Mouse (Mus musculus) kidney, postnatal 10 days (tissue): ENCODE measurements around the gene Tnip2.

Experiments
- DNase-seq: peaks from one replicate; pipeline ENCODE4 v3.0.0; 2021; ENCODE audit warnings: mixed read lengths

Gene Tnip2

DNA sequence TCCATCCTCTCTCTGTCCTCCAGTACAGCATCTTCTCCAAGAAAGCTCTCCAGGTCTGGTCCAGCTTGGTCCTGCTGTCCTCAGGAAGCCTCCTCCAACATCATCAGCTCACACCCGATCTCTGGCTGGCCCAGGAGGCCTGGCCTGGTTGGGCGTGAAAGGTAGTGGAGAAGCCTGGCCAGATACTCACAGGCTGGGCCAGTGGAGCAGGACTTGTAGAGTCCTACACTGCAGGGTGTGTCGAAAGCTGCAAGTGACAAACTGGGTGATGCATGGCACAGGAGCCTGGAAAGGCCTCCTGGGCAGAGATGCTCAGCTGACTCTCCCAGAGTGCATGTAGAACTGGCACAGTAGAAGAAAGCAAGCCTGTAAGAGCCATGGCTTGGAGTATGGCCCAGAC, 7.5 kb upstream of the Tnip2 start:
- DNase-seq = no peak

GRCm38 (mm10) chr5:34520458-34521209, 6.8 kb upstream of the Tnip2 start:
- DNase-seq = no peak

DNA sequence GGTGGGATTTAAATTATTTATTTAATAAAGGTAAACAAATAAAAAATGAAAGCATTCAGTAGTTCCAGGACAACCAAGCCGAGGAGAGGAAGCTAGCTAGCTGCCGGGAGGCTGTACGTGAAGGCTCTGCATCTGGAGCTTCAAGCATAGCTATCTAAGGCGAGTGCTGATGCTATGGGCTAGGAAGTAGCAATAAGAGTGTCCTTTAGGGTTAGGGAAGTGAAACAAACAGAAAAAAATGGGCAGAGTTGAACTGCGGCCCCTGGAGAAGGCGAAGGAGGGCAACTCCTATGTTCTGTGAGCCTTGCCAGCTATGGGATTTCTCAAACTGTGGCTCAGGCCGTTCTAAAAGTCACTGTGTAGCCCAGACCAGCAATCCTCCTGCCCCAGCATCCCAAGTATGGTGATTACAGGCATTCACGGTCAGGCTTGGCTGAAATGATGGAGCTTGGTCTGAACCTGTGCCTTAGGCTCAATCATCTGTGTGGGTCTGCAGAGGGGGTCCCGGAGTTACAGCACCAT, 5.7 kb upstream of the Tnip2 start:
- DNase-seq = no peak

DNA sequence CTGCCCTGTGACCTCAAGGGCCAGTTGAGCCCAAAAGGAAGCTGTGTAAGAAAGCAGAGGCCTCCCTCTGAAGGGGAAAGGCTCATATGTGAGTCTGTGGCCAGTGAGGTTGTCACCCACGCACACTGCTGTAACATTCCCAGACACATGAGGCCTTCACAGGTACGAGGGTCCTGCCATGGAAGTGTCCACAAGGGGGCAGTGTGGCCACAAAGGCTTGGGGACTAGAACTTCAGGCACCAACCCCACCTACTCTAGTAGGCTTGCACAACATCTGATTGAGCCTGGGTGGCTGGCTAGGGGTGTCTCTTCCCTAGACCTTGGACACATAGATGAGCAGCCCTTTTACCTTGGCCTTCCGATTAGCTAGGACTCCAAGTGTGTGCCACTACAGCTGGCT, 4.1 kb upstream of the Tnip2 start:
- peak; percentile 91 for DNase-seq

GRCm38 (mm10) chr5:34515096-34515495, 1.3 kb upstream of the Tnip2 start:
- no peak for DNase-seq

- DNase-seq = no peak
Measured at GRCm38 (mm10) chr5:34514218-34514566, 401 bp upstream of the Tnip2 start.

- DNase-seq = no peak
Measured at GRCm38 (mm10) chr5:34512486-34512885, 1.3 kb downstream of the Tnip2 start.

DNA sequence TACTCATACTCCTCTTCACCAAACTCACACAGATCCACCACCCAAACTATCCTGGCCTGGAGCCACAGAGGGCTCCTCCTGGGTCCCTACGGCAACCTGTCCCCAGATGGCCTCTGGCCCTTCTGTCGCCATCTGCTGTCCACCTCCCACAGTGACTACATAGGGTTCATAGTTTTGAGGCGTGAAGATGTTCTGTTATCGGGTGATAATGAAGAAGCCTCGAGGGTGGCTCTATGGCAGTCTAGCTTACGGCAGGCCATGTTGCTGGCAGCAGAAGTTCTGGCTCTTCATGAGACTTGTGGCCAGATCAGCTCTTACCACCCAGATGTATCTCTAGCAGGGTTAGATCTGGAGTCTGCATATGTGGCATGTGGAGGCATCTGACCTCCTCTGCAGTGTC, 11.0 kb downstream of the Tnip2 start:
- no peak for DNase-seq

DNA sequence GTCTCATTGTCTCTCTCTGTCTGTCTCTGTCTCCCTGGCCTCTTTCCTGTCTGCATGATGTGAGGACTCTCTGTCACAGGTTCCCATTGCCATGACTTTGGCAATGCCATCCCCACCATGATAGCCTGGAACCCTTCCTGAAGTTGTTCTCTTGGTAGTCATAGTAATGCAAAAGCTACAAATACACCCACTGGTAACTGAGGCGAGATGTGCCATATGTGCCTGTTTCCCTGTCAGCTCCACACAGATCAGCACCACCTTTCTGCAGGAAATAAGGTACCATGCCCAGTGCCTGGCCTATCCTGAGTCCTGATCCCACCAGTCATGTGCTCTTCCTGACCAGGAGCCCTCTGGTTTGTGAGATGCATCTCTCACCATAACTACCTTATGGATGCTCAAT, 11.4 kb downstream of the Tnip2 start:
- no peak for DNase-seq

DNA sequence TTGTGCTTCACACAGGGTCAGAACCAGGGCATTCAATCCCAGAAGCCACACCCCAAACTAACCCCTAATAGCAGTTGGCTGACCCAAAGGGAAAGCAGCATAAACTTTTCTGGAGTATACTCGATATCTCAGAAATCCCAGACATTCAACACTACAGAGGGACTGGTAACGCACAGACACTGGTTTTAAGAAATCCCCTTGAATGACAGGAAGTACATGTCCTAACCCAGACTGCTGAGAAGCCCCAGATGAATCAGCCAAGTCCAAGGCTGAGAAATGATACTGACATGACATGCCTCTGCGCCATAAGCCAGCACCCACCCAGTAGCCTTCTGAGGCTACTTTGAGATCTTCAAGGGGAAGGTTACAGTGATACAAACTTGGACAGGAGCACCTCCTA, 12.2 kb downstream of the Tnip2 start:
- no peak for DNase-seq

DNA sequence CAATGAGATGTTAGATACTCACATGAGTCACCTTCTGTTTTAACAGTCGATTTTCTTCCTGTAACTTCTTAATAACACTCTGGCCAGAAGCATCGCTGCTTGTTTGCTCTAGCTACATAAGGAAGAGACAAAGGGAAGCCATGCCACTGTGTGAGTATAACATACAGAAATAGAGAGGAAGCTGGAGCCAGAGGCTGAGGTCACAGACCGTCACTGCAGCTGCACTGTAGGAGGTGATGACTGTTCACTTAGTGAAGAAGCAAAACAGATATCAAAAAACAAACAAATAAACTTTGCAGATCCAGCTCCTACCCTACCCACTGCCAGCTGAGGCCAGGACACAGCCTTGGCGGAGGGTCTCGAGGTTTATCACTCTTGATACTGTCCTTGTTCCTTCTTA, 12.9 kb downstream of the Tnip2 start:
- DNase-seq = no peak

DNA sequence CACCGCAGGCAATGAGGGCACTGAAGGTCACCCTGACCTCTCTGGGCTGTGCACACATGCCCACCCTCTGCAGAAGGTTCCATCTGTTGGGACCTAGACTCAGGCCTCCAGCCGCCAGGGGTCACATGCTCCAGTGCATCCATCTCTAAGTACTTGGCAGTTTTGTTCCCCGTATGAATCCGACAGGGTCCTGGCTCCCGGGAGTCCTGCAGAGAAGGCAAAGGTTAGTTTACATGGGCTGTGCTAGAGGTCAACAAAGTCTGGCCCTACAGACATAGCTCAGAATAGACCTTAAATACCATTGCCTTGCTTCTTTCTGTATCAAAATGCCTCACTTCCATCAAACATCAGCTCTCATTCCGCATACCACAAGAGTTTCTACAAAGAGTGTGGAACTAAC, 17.0 kb downstream of the Tnip2 start:
- DNase-seq = no peak

GRCm38 (mm10) chr5:34489418-34489787, 24.4 kb downstream of the Tnip2 start:
- DNase-seq = no peak

GRCm38 (mm10) chr5:34488741-34489417, 24.9 kb downstream of the Tnip2 start:
- no peak for DNase-seq

- peak; percentile 57 for DNase-seq
Measured at GRCm38 (mm10) chr5:34487320-34488090, 26.3 kb downstream of the Tnip2 start.

- DNase-seq = no peak
Measured at GRCm38 (mm10) chr5:34485731-34486130, 28.1 kb downstream of the Tnip2 start.

- no peak for DNase-seq
Measured at GRCm38 (mm10) chr5:34480926-34481325, 32.9 kb downstream of the Tnip2 start.

DNA sequence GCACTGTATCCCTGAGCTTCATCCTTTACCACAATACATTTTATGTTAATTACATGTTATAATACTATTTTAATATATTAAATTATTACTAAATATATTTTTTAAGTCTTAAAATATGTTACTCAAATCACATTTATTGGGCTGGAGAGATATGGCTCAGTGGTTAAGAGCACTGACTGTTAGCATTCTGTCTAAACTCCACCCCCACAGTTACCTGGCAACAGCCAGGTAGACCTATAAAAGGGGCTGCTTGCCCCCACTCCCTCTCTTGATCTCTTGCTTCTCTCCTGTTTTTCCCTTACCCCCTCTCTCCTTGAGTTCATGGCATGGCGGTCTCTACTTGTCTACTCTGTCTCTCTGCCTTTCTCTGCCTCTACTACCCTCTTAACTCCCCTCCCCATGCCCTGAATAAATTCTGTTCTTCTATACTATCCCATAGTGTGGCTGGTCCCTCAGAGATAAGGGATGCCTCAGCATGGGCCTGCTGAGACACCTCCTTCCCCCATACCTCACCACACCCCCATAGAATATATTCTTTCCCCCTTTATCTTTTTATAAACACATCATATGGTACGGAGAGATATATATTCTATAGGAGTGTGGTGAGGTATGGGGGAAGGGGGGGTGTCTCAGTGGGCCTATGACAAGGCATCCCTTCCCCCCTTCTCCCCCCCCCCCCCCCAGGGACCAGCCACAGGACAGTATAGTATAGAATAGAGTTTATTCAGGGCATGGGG, 45.6 kb downstream of the Tnip2 start:
- DNase-seq = no peak

- DNase-seq = no peak
Measured at GRCm38 (mm10) chr5:34466648-34467047, 47.1 kb downstream of the Tnip2 start.

DNA sequence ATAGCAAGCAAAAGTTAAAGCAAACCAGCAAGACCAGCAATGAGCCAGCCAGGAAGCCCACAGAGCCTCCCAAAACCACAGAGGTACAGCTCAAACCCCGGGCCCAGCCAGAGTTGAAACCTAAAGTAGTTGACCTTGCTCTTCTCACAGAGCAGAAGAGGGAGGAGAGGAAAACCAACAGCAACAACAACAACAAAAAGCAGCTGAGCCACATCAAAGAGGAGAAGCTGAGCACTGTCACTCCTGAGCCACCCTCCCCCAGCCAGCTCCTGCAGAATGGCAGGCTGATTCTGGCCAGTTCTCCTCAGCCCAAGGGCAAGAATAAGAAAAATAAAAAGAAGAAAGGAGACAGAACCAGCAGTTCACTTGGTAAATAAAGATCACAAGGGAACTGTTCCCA, 47.7 kb downstream of the Tnip2 start:
- peak; percentile 43 for DNase-seq

- DNase-seq = no peak
Measured at GRCm38 (mm10) chr5:34461841-34462240, 52.0 kb downstream of the Tnip2 start.

DNA sequence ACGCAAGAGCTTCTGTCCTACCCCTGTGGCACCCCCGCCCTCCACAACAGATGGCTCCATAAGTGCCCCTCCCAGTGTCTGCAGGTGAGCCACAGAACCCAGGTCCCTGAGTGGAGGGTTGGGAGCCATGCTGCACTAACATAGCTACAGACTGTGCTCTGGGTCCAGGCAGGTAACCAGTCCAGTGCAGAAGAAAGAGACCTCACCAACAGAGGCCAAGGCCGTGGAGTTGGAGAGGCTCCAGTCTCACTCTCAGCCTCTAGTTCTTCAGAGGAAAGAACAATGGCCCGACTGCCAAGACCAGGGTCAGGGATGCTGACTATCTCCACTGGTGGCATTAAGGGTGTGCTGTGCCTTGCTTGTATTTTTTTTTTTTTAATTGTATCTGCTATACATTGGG, 52.5 kb downstream of the Tnip2 start:
- no peak for DNase-seq

GRCm38 (mm10) chr5:34458994-34459393, 54.8 kb downstream of the Tnip2 start:
- DNase-seq = no peak
